Mouse (Mus musculus) 3134 (cell line): ENCODE data around the gene Chrna10.

Experiments
- DNase-seq: peaks from one replicate; pipeline ENCODE4 v3.0.0-alpha.2; 2011; ENCODE audit warnings: low spot score; ENCODE audit not compliant: insufficient read length; ENCODE audit errors: extremely low read depth

The Chrna10 gene

GRCm38 (mm10) chr7:102116579-102117331 lies at the start of gene Chrna10:
Gene Chrna10, minus strand, starts transcription at chr7:102116828.
- no peak for DNase-seq

- DNase-seq, result no peak
Observed at GRCm38 (mm10) chr7:102153691-102154090, 37.1 kb upstream of the Chrna10 start.

- DNase-seq, result no peak
Observed at GRCm38 (mm10) chr7:102137898-102138297, 21.3 kb upstream of the Chrna10 start.

GRCm38 (mm10) chr7:102137464-102137863 lies 20.8 kb upstream of the Chrna10 start:
- DNase-seq, result no peak

- no peak for DNase-seq
Observed at GRCm38 (mm10) chr7:102132395-102132794, 15.8 kb upstream of the Chrna10 start.

GRCm38 (mm10) chr7:102120326-102120725 lies 3.7 kb upstream of the Chrna10 start:
- no peak for DNase-seq

GRCm38 (mm10) chr7:102117382-102117781 lies 754 bp upstream of the Chrna10 start:
- DNase-seq, result no peak

GRCm38 (mm10) chr7:102113151-102113729 lies 3.4 kb downstream of the Chrna10 start:
- DNase-seq, result no peak

GRCm38 (mm10) chr7:102109746-102110145 lies 6.9 kb downstream of the Chrna10 start:
- no peak for DNase-seq

DNA sequence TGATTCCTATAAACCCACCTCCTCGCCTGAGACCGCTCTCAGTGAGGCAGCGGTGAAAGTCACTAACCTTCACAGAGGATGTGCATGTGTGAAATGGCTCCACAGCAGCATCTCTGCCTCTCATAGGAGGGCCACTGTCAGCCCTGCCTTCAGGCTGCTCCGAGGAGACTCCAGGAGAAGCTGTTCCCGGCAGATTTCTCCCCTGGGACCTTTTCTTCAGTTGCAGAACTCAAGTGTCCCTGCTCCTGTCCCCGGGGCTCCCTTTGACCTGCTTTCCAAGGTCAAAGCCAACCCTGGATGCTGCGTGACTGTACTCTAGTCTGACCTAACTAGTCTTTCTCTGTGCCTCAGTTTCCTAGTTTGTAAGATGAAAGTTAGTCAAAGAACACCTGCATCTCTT lies 7.5 kb downstream of the Chrna10 start, which contains the start of gene Art5:
TSS of gene Art5 (minus strand) at position 319 of the 400 bp plus-strand sequence.
- no peak for DNase-seq

DNA sequence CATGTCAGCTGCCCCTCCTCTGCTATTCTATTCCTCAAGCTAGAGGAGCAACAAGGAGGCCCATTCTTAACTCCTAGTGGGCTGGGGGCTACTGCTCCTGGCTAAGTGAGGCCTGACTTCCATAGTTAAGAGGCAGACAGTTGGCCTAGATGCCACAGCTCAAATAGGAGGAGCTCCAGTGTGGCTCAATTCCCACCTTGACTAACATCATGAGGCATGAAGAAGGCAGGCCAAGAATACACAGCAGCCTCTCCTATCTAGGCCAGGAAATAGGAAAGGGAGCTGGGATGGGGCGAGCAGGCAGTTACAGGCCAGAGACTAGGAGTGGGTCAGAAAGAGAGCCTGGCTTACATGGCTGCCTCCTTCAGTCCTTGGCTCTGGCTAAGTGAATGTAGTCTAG lies 8.4 kb downstream of the Chrna10 start:
- no peak for DNase-seq

- DNase-seq, result no peak
Observed at GRCm38 (mm10) chr7:102106700-102107141, 9.9 kb downstream of the Chrna10 start.

GRCm38 (mm10) chr7:102104126-102104525 lies 12.5 kb downstream of the Chrna10 start:
- DNase-seq, result no peak

- DNase-seq, result no peak
Observed at GRCm38 (mm10) chr7:102103555-102103954, 13.1 kb downstream of the Chrna10 start.

DNA sequence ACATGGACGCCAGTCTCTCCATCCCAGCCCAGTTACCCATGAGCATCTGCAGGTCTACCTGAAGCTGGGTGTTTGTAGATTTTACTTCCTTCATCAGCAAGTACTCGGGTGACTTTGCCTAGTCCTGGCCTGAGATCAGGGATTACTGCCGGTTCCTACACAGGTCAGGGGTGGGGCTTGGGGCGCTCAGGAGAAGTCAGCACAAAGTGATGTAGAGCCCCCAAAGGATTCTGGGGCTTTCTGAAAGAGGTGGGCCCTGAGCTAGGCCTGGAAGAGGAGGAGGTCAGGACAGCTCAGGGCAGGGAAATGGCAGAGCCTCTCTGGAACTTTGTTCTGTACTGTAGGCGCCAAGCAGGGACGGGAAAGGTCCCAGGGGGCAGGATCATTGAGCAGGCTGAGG lies 13.9 kb downstream of the Chrna10 start:
- peak; percentile 33 for DNase-seq

GRCm38 (mm10) chr7:102102241-102102640 lies 14.4 kb downstream of the Chrna10 start:
- DNase-seq, result no peak

DNA sequence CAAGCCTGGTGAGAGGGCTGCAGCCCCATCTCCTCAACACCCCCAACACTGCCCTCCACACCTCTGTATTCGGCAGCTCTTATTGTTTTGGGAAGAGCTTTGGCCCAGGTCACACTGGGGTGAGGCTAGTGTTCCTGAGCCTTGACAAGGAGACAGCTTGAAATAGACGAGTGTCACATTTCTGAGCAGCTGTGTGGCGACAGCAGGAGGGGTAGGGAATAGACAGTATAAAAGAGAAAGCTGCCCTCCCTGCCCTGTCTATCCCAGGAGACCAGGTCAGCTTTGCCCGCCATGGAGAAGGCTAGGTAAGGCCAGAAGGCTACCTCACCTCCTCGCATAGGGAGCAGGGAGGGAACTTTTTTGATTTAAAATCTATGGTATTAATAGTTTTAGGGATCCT lies 15.1 kb downstream of the Chrna10 start, which contains the start of gene Art1:
TSS of gene Art1 (plus strand) at position 257 of the 400 bp plus-strand sequence.
- DNase-seq, result no peak

GRCm38 (mm10) chr7:102100868-102101267 lies 15.8 kb downstream of the Chrna10 start:
- no peak for DNase-seq

GRCm38 (mm10) chr7:102099760-102100661 lies 16.6 kb downstream of the Chrna10 start:
- no peak for DNase-seq

GRCm38 (mm10) chr7:102087336-102087735 lies 29.3 kb downstream of the Chrna10 start:
- no peak for DNase-seq
